Mouse (Mus musculus) liver, postnatal 0 days (tissue): ENCODE data around the gene Cflar.

ENCODE experiments used
- CTCF ChIP-seq: sonication (generic); IDR thresholded peaks from 2 replicates; pipeline ENCODE4 v1.5.1; 2016; ENCODE audit warnings: antibody characterized with exemption, low read depth
- EP300 ChIP-seq: IDR thresholded peaks from 2 replicates; pipeline ENCODE4 v1.6.1; 2016; ENCODE audit warnings: antibody characterized with exemption, low read depth, mild to moderate bottlenecking

GRCm38 (mm10) chr1:58725095-58725494 lies 13.8 kb downstream of the Cflar start:
- TF ChIP-seq EP300 (no peak), CTCF (no peak)
